Mouse (Mus musculus) liver, embryonic 14.5 days (tissue): Measurements from ENCODE around the gene Gm10721. TPM values are rescaled to one million over a fixed set of nuclear protein-coding genes. Genes with fewer than 3 reads are reported as not detected.
"Not testable (repeated sequence)": the region's sequence is repeated elsewhere in the genome, so short reads cannot be mapped to it uniquely, and the experiment has no call there.

ENCODE experiments used
- ATAC-seq: fragments of 200-750 bp; cut with Nextera tagmentation; 2 replicates; pipeline ENCODE4 v1.8.0; 2017; ENCODE audit warnings: moderate number of reproducible peaks, mild to moderate bottlenecking, moderate library complexity; ENCODE audit not compliant: insufficient read depth
- DNase-seq, 3 experiments: peaks; one replicate each; pipeline ENCODE4 v3.0.0-alpha.2; 2012 to 2013; ENCODE audit warnings: low read depth in 3 of 3, low spot score in 3 of 3
- H3K27ac ChIP-seq: fragments of 300-500 bp; sonication (generic); 2 replicates; pipeline ENCODE4 v1.5.1; 2014; ENCODE audit warnings: moderate library complexity, mild to moderate bottlenecking, control low read depth, inconsistent platforms
- H3K27me3 ChIP-seq: fragments of 300-500 bp; sonication (generic); 2 replicates; pipeline ENCODE4 v1.6.1; 2014; ENCODE audit warnings: mild to moderate bottlenecking, low read length, moderate library complexity; ENCODE audit not compliant: control insufficient read depth, insufficient read depth
- H3K36me3 ChIP-seq: fragments of 300-500 bp; sonication (generic); replicated peaks from 2 replicates; pipeline ENCODE4 v1.6.1; 2014; ENCODE audit warnings: low read depth; ENCODE audit not compliant: control insufficient read depth, insufficient read depth
- H3K4me1 ChIP-seq, 2 experiments: fragments of 200-500 bp in 1 of 2; fragments of 300-500 bp in 1 of 2; sonication (generic) in 1 of 2; replicated peaks; 2 replicates each; pipeline ENCODE4 v1.6.1; 2012 to 2014; ENCODE audit warnings: antibody characterized with exemption in 1 of 2, inconsistent platforms in 1 of 2, low read length in 1 of 2; ENCODE audit not compliant: control insufficient read depth in 2 of 2, insufficient read depth in 2 of 2
- H3K4me2 ChIP-seq: fragments of 300-500 bp; sonication (generic); 2 replicates; pipeline ENCODE4 v1.6.1; 2014; ENCODE audit warnings: low read depth, mild to moderate bottlenecking, control low read depth, moderate library complexity
- H3K4me3 ChIP-seq, 2 experiments: fragments of 200-500 bp in 1 of 2; fragments of 300-500 bp in 1 of 2; sonication (generic) in 1 of 2; 2 replicates each; pipeline ENCODE4 v1.5.1; 2012 to 2014; ENCODE audit warnings: low read depth in 2 of 2, low read length in 2 of 2, mild to moderate bottlenecking in 2 of 2, control low read depth in 1 of 2, inconsistent platforms in 1 of 2, moderate library complexity in 1 of 2; ENCODE audit not compliant: insufficient read depth in 1 of 2
- H3K9ac ChIP-seq: fragments of 300-500 bp; sonication (generic); replicated peaks from 2 replicates; pipeline ENCODE4 v1.6.1; 2014; ENCODE audit warnings: mild to moderate bottlenecking, control low read depth, moderate library complexity
- H3K9me3 ChIP-seq: fragments of 300-500 bp; sonication (generic); 2 replicates; pipeline ENCODE4 v1.6.1; 2016; ENCODE audit warnings: low read length, mixed read lengths; ENCODE audit not compliant: control insufficient read depth
- WGBS: fragments of 180-500 bp; shearing (Covaris S2); extraction: QIAGEN DNeasy Blood & Tissue Kit; methylation state at CpG from one replicate; pipeline ENCODE4 v1.1.7; 2014; ENCODE audit not compliant: insufficient replicate concordance; 5-methylcytosine and 5-hydroxymethylcytosine counted together
- polyA plus RNA-seq, 2 experiments: library from polyadenylated mRNA; depleted of rRNA in 1 of 2; stranded (reverse) in 1 of 2; unstranded in 1 of 2; fragments of >200 nt; fragmentation: Nextera tagmentation in 1 of 2; extraction: Ambion mirVana in 1 of 2; gene quantifications; 2 replicates each; pipeline versions ENCODE4 v1.2.1 to v1.2.3; 2012 to 2014

Gm10721 gene
- polyA plus RNA-seq, 2 experiments, result not detected

DNA sequence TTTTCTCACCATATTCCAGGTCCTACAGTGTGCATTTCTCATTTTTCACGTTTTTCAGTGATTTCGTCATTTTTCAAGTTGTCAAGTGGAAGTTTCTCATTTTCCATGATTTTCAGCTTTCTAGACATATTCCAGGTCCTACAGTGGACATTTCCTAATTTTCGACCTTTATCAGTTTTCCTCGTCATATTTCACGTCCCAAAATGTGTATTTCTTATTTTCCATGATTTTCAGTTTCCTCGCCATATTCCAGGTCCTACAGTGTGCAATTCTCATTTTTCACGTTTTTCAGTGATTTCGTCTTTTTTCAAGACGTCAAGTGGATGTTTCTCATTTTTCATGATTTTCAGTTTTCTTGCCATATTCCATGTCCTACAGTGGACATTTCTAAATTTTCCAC lies 14.3 kb downstream of the Gm10721 start:
- H3K36me3 ChIP-seq, ATAC-seq: not testable (repeated sequence)

DNA sequence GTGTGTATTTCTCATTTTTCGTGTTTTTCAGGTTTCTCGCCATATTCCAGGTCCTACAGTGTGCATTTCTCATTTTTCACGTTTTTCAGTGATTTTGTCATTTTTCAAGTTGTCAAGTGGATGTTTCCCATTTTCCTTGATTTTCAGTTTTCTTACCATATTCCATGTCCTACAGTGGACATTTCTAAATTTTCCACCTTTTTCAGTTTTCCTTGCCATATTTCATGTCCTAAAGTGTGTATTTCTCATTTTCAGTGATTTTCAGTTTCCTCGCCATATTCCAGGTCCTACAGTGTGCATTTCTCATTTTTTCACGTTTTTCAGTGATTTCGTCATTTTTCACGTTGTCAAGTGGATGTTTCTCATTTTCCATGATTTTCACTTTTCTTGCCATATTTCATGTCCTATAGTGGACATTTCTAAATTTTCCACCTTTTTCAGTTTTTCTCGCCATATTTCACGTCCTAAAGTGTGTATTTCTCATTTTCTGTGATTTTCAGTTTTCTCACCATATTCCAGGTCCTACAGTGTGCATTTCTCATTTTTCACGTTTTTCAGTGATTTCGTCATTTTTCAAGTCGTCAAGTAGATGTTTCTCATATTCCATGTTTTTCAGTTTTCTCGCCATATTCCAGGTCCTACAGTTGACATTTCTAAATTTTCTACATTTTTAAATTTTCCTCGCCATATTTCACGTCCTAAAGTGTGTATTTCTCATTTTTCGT lies 16.5 kb downstream of the Gm10721 start:
- not testable (repeated sequence) for H3K4me1 ChIP-seq, DNase-seq, H3K27ac ChIP-seq, H3K9ac ChIP-seq, H3K4me2 ChIP-seq, H3K9me3 ChIP-seq, H3K4me3 ChIP-seq, H3K36me3 ChIP-seq, ATAC-seq, H3K27me3 ChIP-seq
- 51% methylated on average over 12 of the region's 16 CpGs for WGBS

More for the DNA sequence above, 14.3 kb downstream of the Gm10721 start:
- 59% methylated on average over 9 of the region's 9 CpGs for WGBS
- H3K9ac ChIP-seq, H3K27ac ChIP-seq, H3K9me3 ChIP-seq, H3K27me3 ChIP-seq, H3K4me1 ChIP-seq, H3K4me2 ChIP-seq, H3K4me3 ChIP-seq: not testable (repeated sequence)
- peak in 2 of 3 experiments; percentile 52 to 66 for DNase-seq

DNA sequence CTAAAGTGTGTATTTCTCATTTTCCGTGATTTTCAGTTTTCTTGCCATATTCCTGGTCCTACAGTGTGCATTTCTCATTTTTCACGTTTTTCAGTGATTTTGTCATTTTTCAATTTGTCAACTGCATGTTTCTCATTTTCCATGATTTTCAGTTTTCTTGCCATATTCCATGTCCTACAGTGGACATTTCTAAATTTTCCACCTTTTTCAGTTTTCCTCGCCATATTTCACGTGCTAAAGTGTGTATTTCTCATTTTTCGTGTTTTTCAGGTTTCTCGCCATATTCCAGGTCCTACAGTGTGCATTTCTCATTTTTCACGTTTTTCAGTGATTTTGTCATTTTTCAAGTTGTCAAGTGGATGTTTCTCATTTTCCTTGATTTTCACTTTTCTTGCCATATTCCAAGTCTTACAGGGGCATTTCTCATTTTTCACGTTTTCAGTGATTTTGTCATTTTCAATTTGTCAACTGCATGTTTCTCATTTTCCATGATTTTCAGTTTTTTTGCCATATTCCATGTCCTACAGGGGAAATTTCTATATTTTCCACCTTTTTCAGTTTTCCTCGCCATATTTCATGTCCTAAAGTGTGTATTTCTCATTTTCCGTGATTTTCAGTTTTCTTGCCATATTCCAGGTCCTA lies 17.9 kb downstream of the Gm10721 start:
- peak in 2 of 3 experiments; percentile 96 to 99 for DNase-seq
- H3K9me3 ChIP-seq, H3K36me3 ChIP-seq, H3K9ac ChIP-seq, H3K27me3 ChIP-seq, ATAC-seq, H3K4me3 ChIP-seq, H3K27ac ChIP-seq, H3K4me1 ChIP-seq, H3K4me2 ChIP-seq: not testable (repeated sequence)
- WGBS, result 65% methylated on average over 2 of the region's 10 CpGs

DNA sequence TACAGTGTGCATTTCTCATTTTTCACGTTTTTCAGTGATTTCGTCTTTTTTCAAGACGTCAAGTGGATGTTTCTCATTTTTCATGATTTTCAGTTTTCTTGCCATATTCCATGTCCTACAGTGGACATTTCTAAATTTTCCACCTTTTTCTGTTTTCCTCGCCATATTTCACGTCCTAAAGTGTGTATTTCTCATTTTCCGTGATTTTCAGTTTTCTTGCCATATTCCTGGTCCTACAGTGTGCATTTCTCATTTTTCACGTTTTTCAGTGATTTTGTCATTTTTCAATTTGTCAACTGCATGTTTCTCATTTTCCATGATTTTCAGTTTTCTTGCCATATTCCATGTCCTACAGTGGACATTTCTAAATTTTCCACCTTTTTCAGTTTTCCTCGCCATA lies 21.4 kb downstream of the Gm10721 start, which contains the start of gene Gm17535:
TSS of gene Gm17535 (plus strand) at position 301 of the 400 bp plus-strand sequence.
- not testable (repeated sequence) for H3K36me3 ChIP-seq, H3K9me3 ChIP-seq, H3K4me3 ChIP-seq, DNase-seq, H3K9ac ChIP-seq, H3K4me1 ChIP-seq, H3K4me2 ChIP-seq, H3K27ac ChIP-seq, H3K27me3 ChIP-seq, ATAC-seq
- no CpG with 5 or more reads among the region's 8 CpGs for WGBS

DNA sequence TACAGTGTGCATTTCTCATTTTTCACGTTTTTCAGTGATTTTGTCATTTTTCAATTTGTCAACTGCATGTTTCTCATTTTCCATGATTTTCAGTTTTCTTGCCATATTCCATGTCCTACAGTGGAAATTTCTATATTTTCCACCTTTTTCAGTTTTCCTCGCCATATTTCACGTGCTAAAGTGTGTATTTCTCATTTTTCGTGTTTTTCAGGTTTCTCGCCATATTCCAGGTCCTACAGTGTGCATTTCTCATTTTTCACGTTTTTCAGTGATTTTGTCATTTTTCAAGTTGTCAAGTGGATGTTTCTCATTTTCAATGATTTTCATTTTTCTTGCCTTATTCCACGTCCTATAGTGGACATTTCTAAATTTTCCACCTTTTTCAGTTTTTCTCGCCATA lies 23.6 kb downstream of the Gm10721 start, which contains the start of gene Gm10715:
TSS of gene Gm10715 (plus strand) at position 301 of the 400 bp plus-strand sequence.
- H3K27ac ChIP-seq, H3K27me3 ChIP-seq, H3K36me3 ChIP-seq, H3K4me1 ChIP-seq, H3K4me2 ChIP-seq, H3K4me3 ChIP-seq, ATAC-seq, H3K9ac ChIP-seq, DNase-seq, H3K9me3 ChIP-seq: not testable (repeated sequence)
- WGBS, result 56% methylated on average over 6 of the region's 8 CpGs

DNA sequence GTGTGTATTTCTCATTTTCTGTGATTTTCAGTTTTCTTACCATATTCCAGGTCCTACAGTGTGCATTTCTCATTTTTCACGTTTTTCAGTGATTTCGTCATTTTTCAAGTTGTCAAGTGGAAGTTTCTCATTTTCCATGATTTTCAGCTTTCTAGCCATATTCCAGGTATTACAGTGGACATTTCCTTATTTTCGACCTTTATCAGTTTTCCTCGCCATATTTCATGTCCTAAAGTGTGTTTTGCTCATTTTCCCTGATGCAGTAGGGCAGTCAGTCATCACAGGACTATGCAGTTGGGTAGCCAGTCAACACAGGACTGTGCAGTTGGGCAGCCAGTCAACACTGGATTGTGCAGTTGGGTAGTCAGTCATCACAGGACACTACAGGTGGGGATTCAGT lies 25.2 kb downstream of the Gm10721 start:
- not testable (repeated sequence) for H3K4me2 ChIP-seq, H3K9me3 ChIP-seq, H3K27me3 ChIP-seq, H3K36me3 ChIP-seq, H3K4me3 ChIP-seq, H3K4me1 ChIP-seq, H3K9ac ChIP-seq, H3K27ac ChIP-seq, ATAC-seq
- peak in 2 of 3 experiments; percentile 14 to 20 for DNase-seq
- 42% methylated on average over 4 of the region's 4 CpGs for WGBS
